Mouse (Mus musculus): Measurements from ENCODE around the gene 1700020L24Rik. TPM values are rescaled to one million over a fixed set of nuclear protein-coding genes. Genes with fewer than 3 reads are reported as not detected.

1700020L24Rik gene
- 2.3 TPM for polyA plus RNA-seq (2017; shearing (Covaris generic))

GRCm38 (mm10) chr11:83437377-83437776 lies at the start of gene 1700020L24Rik:
TSS of gene 1700020L24Rik (plus strand) at chr11:83437677.

GRCm38 (mm10) chr11:83409087-83409754 lies 28.3 kb upstream of the 1700020L24Rik start, which contains the start of gene Rasl10b:
TSS of gene Rasl10b (plus strand) at chr11:83409137.

GRCm38 (mm10) chr11:83429355-83429754 lies 8.1 kb upstream of the 1700020L24Rik start, which contains the start of gene Gas2l2:
TSS of gene Gas2l2 (minus strand) at chr11:83429455.

GRCm38 (mm10) chr11:83462711-83463244 lies 25.3 kb downstream of the 1700020L24Rik start, which contains the start of gene Mmp28:
TSS of gene Mmp28 (minus strand) at chr11:83463071.

GRCm38 (mm10) chr11:83472324-83473234 lies 35.1 kb downstream of the 1700020L24Rik start, which contains the start of gene Taf15:
TSS of gene Taf15 (plus strand) at chr11:83473086.

Other genes with a start within 250 kb of the 1700020L24Rik start
- gene Slfn3, start 246.3 kb upstream of the 1700020L24Rik start, polyA plus RNA-seq (2017; shearing (Covaris generic)), result 7.4 TPM
- gene Slfn14, start 151.0 kb upstream of the 1700020L24Rik start, polyA plus RNA-seq (2017; shearing (Covaris generic)), result 0.32 TPM
- gene Ap2b1, start 138.7 kb upstream of the 1700020L24Rik start, polyA plus RNA-seq (2017; shearing (Covaris generic)), result 56.3 TPM
- gene Pex12, start 135.1 kb upstream of the 1700020L24Rik start, polyA plus RNA-seq (2017; shearing (Covaris generic)), result 13.2 TPM
- not detected for gene Rasl10b, start 28.5 kb upstream of the 1700020L24Rik start, polyA plus RNA-seq (2017; shearing (Covaris generic))
- not detected for gene Gas2l2, start 8.2 kb upstream of the 1700020L24Rik start, polyA plus RNA-seq (2017; shearing (Covaris generic))
- not detected for gene Mmp28, start 25.4 kb downstream of the 1700020L24Rik start, polyA plus RNA-seq (2017; shearing (Covaris generic))
- 20.1 TPM for gene Taf15, start 35.4 kb downstream of the 1700020L24Rik start, polyA plus RNA-seq (2017; shearing (Covaris generic))
- gene Heatr9, start 84.5 kb downstream of the 1700020L24Rik start, polyA plus RNA-seq (2017; shearing (Covaris generic)), result 0.39 TPM
- gene Ccl5, start 92.8 kb downstream of the 1700020L24Rik start, polyA plus RNA-seq (2017; shearing (Covaris generic)), result 192 TPM
- gene Ccl9, start 141.0 kb downstream of the 1700020L24Rik start, polyA plus RNA-seq (2017; shearing (Covaris generic)), result not detected
- gene Ccl6, start 155.4 kb downstream of the 1700020L24Rik start, polyA plus RNA-seq (2017; shearing (Covaris generic)), result 1.2 TPM
- not detected for gene Rpl9-ps1, start 207.9 kb downstream of the 1700020L24Rik start, polyA plus RNA-seq (2017; shearing (Covaris generic))
- 2.2 TPM for gene Ccl3, start 211.7 kb downstream of the 1700020L24Rik start, polyA plus RNA-seq (2017; shearing (Covaris generic))
- 14.4 TPM for gene Ccl4, start 224.9 kb downstream of the 1700020L24Rik start, polyA plus RNA-seq (2017; shearing (Covaris generic))

Measured in activated CD4-positive, CD25-positive, alpha-beta regulatory T cell, adult 9 weeks (primary cell).